Mouse (Mus musculus): ENCODE data around the gene Cfap61.

DNA sequence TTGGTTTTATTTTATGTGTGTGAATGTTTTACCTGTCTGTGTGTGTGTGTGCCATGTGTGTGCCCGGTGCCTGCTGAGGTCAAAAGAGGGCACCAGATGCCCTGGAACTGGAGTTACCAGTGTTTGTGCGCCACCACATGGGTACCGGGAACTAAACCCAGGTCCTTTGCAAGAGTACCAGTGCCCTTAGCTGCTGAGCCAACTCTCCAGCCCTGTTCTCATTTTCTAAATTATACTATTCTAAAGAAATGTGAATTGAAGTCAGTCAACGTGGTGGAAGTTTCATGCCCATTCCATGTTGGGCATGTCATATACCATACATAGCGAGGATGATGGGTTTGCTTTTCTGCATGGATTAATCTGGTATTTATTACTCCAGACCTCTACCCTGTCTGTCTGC is 162.9 kb downstream of the Cfap61 start:
- TF ChIP-seq CTCF (IDR thresholded peaks at IDR 0.05; ENCODE audit: insufficient read depth, low read depth, low read length), result no peak
- no peak for TF ChIP-seq POLR2A (IDR thresholded peaks at IDR 0.05; ENCODE audit: insufficient read depth, low read depth, low read length)
